Mouse (Mus musculus) MEL (cell line): ENCODE data around the gene Osbp. TPM values are rescaled to one million over a fixed set of nuclear protein-coding genes. Genes with fewer than 3 reads are reported as not detected.

Experiments
- DNase-seq: peaks from one replicate; pipeline ENCODE4 v3.0.0; 2011; ENCODE audit warnings: low read depth, low spot score
- H3K27ac ChIP-seq: 2 replicates; pipeline ENCODE4 v1.5.1; 2012; ENCODE audit warnings: low read depth, mild to moderate bottlenecking, control low read depth, low read length, moderate library complexity; ENCODE audit not compliant: control insufficient read depth
- H3K27me3 ChIP-seq, 2 experiments: fragments of 150-350 bp in 1 of 2; sonication (generic) in 1 of 2; 2 replicates each; pipeline ENCODE4 v1.6.1; 2012; ENCODE audit warnings: low read length in 2 of 2, mild to moderate bottlenecking in 2 of 2, improper control_type of control experiment in 1 of 2, moderate library complexity in 1 of 2; ENCODE audit not compliant: insufficient read depth in 2 of 2, control insufficient read depth in 1 of 2
- H3K36me3 ChIP-seq, 2 experiments: 2 replicates each; pipeline ENCODE4 v1.6.1; 2012 to 2014; ENCODE audit warnings: low read length in 2 of 2, improper control_type of control experiment in 1 of 2, inconsistent platforms in 1 of 2, mild to moderate bottlenecking in 1 of 2; ENCODE audit not compliant: insufficient read depth in 2 of 2, control insufficient read depth in 1 of 2
- H3K4me1 ChIP-seq, 2 experiments: fragments of 150-350 bp in 1 of 2; sonication (generic) in 1 of 2; 2 replicates each; pipeline ENCODE4 v1.6.1; 2012; ENCODE audit warnings: low read length in 2 of 2, improper control_type of control experiment in 1 of 2, mild to moderate bottlenecking in 1 of 2; ENCODE audit not compliant: insufficient read depth in 2 of 2, control insufficient read depth in 1 of 2
- H3K4me3 ChIP-seq, 2 experiments: fragments of 150-350 bp in 1 of 2; sonication (generic) in 1 of 2; 2 replicates each; pipeline ENCODE4 v1.5.1; 2012; ENCODE audit warnings: low read depth in 2 of 2, low read length in 2 of 2, mild to moderate bottlenecking in 2 of 2, moderate library complexity in 2 of 2, control low read depth in 1 of 2, improper control_type of control experiment in 1 of 2; ENCODE audit not compliant: control insufficient read depth in 1 of 2, insufficient read depth in 1 of 2
- H3K79me2 ChIP-seq: 2 replicates; pipeline ENCODE4 v1.6.1; 2012; ENCODE audit warnings: mild to moderate bottlenecking, low read length, moderate library complexity; ENCODE audit not compliant: control insufficient read depth, poor library complexity, insufficient read depth
- H3K9ac ChIP-seq: 2 replicates; pipeline ENCODE4 v1.6.1; 2012; ENCODE audit warnings: low read depth, mild to moderate bottlenecking, control low read depth, low read length, moderate library complexity; ENCODE audit not compliant: control insufficient read depth, poor library complexity, severe bottlenecking
- H3K9me3 ChIP-seq: fragments of 150-350 bp; sonication (generic); replicated peaks from 2 replicates; pipeline ENCODE4 v1.6.1; 2012; ENCODE audit warnings: mild to moderate bottlenecking, low read length, improper control_type of control experiment, moderate library complexity; ENCODE audit not compliant: insufficient read depth
- CHD1 ChIP-seq: IDR thresholded peaks from 2 replicates; pipeline ENCODE4 v1.6.1; 2012; ENCODE audit warnings: low read depth, mild to moderate bottlenecking, inconsistent platforms, low read length, improper control_type of control experiment
- CTCF ChIP-seq, 3 experiments: IDR thresholded peaks in 2 of 3; conservative IDR thresholded peaks in 1 of 3; 2 replicates each; pipeline ENCODE4 v1.5.1; 2011 to 2012; ENCODE audit warnings: low read length in 3 of 3, low read depth in 2 of 3, mild to moderate bottlenecking in 2 of 3, improper control_type of control experiment in 1 of 3, inconsistent platforms in 1 of 3, mixed read lengths in 1 of 3, moderate library complexity in 1 of 3; ENCODE audit not compliant: control insufficient read depth in 1 of 3, insufficient read depth in 1 of 3, poor library complexity in 1 of 3, severe bottlenecking in 1 of 3
- ELF1 ChIP-seq: IDR thresholded peaks from 2 replicates; pipeline ENCODE4 v1.6.1; 2014; ENCODE audit warnings: low read depth, mild to moderate bottlenecking, inconsistent platforms, low read length, improper control_type of control experiment, moderate library complexity
- EP300 ChIP-seq, 2 experiments: IDR thresholded peaks; 2 replicates each; pipeline ENCODE4 v1.6.1; 2011; ENCODE audit warnings: improper control_type of control experiment in 2 of 2, low read length in 2 of 2, low read depth in 1 of 2, mild to moderate bottlenecking in 1 of 2
- ETS1 ChIP-seq: IDR thresholded peaks from 2 replicates; pipeline ENCODE4 v1.6.1; 2012; ENCODE audit warnings: low read depth, mild to moderate bottlenecking, inconsistent platforms, low read length, improper control_type of control experiment, moderate library complexity
- GABPA ChIP-seq: IDR thresholded peaks from 2 replicates; pipeline ENCODE4 v1.6.1; 2012; ENCODE audit warnings: low read depth, mild to moderate bottlenecking, inconsistent platforms, low read length, improper control_type of control experiment, moderate library complexity
- KAT2A ChIP-seq: conservative IDR thresholded peaks from 2 replicates; pipeline ENCODE4 v1.6.1; 2012; ENCODE audit warnings: low read depth, low read length, improper control_type of control experiment, inconsistent platforms
- MAZ ChIP-seq: IDR thresholded peaks from 2 replicates; pipeline ENCODE4 v1.6.1; 2012; ENCODE audit warnings: low read depth, mild to moderate bottlenecking, inconsistent platforms, low read length, improper control_type of control experiment
- MEF2A ChIP-seq: IDR thresholded peaks from 2 replicates; pipeline ENCODE4 v1.6.1; 2014; ENCODE audit warnings: low read depth, mild to moderate bottlenecking, inconsistent platforms, low read length, improper control_type of control experiment; ENCODE audit not compliant: poor library complexity, insufficient replicate concordance, severe bottlenecking; ENCODE audit errors: extremely low read depth
- MYB ChIP-seq: IDR thresholded peaks from 2 replicates; pipeline ENCODE4 v1.6.1; 2011; ENCODE audit warnings: mild to moderate bottlenecking, low read depth, low read length, improper control_type of control experiment
- MYC ChIP-seq: IDR thresholded peaks from 2 replicates; pipeline ENCODE4 v1.6.1; 2011; ENCODE audit warnings: low read depth, mild to moderate bottlenecking, low read length, improper control_type of control experiment, moderate library complexity
- POLR2A ChIP-seq, 2 experiments: IDR thresholded peaks; 2 replicates each; pipeline ENCODE4 v1.6.1; 2011 to 2012; ENCODE audit warnings: low read length in 2 of 2, mild to moderate bottlenecking in 2 of 2, control low read depth in 1 of 2, improper control_type of control experiment in 1 of 2, low read depth in 1 of 2, moderate library complexity in 1 of 2; ENCODE audit not compliant: control insufficient read depth in 1 of 2, insufficient read depth in 1 of 2, poor library complexity in 1 of 2
- SIN3A ChIP-seq: IDR thresholded peaks from 2 replicates; pipeline ENCODE4 v1.6.1; 2012; ENCODE audit warnings: low read length, improper control_type of control experiment, inconsistent platforms
- SMC3 ChIP-seq: IDR thresholded peaks from 2 replicates; pipeline ENCODE4 v1.6.1; 2011; ENCODE audit warnings: low read depth, low read length, improper control_type of control experiment
- TBP ChIP-seq: IDR thresholded peaks from 2 replicates; pipeline ENCODE4 v1.8.0; 2011; ENCODE audit warnings: low read depth, low read length, improper control_type of control experiment
- TCF12 ChIP-seq: IDR thresholded peaks from 2 replicates; pipeline ENCODE4 v1.6.1; 2014; ENCODE audit warnings: low read depth, mild to moderate bottlenecking, inconsistent platforms, low read length, improper control_type of control experiment, moderate library complexity
- UBTF ChIP-seq: IDR thresholded peaks from 2 replicates; pipeline ENCODE4 v1.6.1; 2012; ENCODE audit warnings: low read depth, mild to moderate bottlenecking, inconsistent platforms, low read length, improper control_type of control experiment, moderate library complexity, borderline replicate concordance; ENCODE audit not compliant: insufficient read depth
- ZC3H11A ChIP-seq: IDR thresholded peaks from 2 replicates; pipeline ENCODE4 v1.6.1; 2012; ENCODE audit warnings: low read depth, mild to moderate bottlenecking, inconsistent platforms, low read length, improper control_type of control experiment
- ZKSCAN1 ChIP-seq: IDR thresholded peaks from 2 replicates; pipeline ENCODE4 v1.6.1; 2012; ENCODE audit warnings: low read depth, mild to moderate bottlenecking, inconsistent platforms, low read length, improper control_type of control experiment, moderate library complexity
- ZMIZ1 ChIP-seq: IDR thresholded peaks from 2 replicates; pipeline ENCODE4 v1.6.1; 2012; ENCODE audit warnings: low read depth, mild to moderate bottlenecking, inconsistent platforms, low read length, improper control_type of control experiment, moderate library complexity
- ZNF384 ChIP-seq: IDR thresholded peaks from 2 replicates; pipeline ENCODE4 v1.6.1; 2012; ENCODE audit warnings: low read depth, mild to moderate bottlenecking, inconsistent platforms, low read length, improper control_type of control experiment
- polyA plus RNA-seq, 2 experiments: library from polyadenylated mRNA; stranded (reverse) in 1 of 2; unstranded in 1 of 2; fragments of >175 nt in 1 of 2; fragments of >200 nt in 1 of 2; gene quantifications; 2 replicates each; pipeline versions ENCODE4 v1.2.1 to v1.2.4; 2012; ENCODE audit warnings: low replicate concordance in 2 of 2, low read depth in 1 of 2; ENCODE audit not compliant: insufficient read length in 2 of 2, insufficient read depth in 1 of 2, missing spikeins in 1 of 2
- total RNA-seq: library from RNA; depleted of rRNA; stranded (reverse); fragments of 300-350 nt; gene quantifications from 2 replicates; pipeline ENCODE4 v1.2.3, GENCODE M21; 2012

Osbp gene
- total and polyA plus RNA-seq, 3 experiments: 16.5 to 64.6 (median 38.8) TPM

DNA sequence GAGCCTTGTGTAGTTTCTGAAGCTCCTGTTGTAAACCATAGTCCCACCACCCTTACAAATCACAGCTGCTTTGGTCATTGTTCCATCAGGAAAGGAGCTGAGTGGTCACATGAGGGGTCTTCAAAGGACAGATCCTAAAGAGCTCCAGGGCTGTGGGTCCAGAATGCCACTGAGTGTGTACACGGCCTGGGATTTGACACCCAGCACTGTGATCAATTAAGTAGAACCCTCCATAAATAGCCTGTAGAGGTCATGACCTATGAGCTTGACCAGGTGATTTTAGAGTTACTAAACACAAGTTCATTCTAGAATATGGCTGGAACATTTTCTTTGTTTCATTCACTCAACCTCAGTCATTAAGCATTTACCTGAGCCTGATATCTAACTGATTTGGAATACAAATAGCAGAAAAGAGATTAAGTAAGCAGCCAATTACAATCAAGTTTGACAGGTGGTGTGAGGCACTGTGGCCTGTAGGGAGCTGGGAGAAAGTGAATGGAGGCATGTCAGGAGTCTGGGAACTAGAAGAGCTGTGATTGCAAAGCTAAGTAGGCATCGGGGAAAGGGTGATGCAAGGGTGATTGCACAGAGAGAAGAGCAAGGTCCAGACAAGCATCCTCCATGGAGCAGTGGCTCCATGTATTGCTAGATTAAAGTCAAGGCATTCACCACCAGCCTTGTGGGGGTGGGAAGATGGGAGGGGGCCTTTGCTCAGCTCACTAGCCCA lies 30.1 kb downstream of the Osbp start:
- TF ChIP-seq SMC3 (no peak), TBP (no peak), EP300 (IDR thresholded peaks at IDR 0.05; ENCODE audit: low read depth in 1 of 2, low read length in 2 of 2) (no peak), GABPA (no peak), KAT2A (no peak), ZC3H11A (no peak), UBTF (no peak), MAZ (no peak), MYC (no peak), CHD1 (no peak), ZMIZ1 (no peak), ZKSCAN1 (no peak), ELF1 (no peak), TCF12 (no peak), MEF2A (no peak), SIN3A (no peak), ETS1 (no peak), MYB (no peak), ZNF384 (no peak), CTCF (IDR thresholded peaks at IDR 0.05 in 2 of 3, conservative IDR thresholded peaks at IDR 0.05 in 1 of 3; ENCODE audit: control insufficient read depth in 1 of 3, insufficient read depth in 1 of 3, low read depth in 2 of 3, low read length in 3 of 3, poor library complexity in 1 of 3, severe bottlenecking in 1 of 3) (no peak)
- no peak for DNase-seq
- Histone ChIP-seq H3K9me3 (no peaks in the 10 kb centered on the region), H3K4me3 (no peak overlapping the region), H3K9ac (no peak overlapping the region), H3K79me2 (no peaks in the 10 kb centered on the region), H3K36me3 (peaks cover 0 to 6% of the 10 kb centered on the region in 2 experiments; a peak in 2 of 4 replicates), H3K27me3 (no peaks in the 10 kb centered on the region), H3K27ac (no peak overlapping the region), H3K4me1 (no peaks in the 10 kb centered on the region)

DNA sequence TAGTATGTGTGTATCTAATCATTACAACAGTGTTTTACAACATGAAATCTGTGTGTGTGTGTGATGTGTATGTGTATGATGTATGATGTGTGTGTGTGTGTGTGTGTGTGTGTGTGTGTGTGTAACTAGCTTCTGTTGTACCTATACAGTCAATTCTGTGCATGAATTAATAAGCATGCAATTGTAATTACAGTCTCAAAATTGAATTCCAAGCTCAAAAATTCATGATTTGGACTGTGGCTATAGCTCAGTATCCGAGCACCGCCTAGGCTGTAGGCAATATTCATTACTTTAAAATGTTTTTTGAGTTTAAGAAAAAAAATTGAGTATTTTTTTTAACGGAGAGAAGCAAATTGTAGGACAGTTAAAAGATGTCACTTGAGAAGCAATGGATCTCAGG lies 35.9 kb downstream of the Osbp start:
- Histone ChIP-seq H3K4me3 (peak overlapping the region in 1 of 2 experiments; percentile 20; a peak in 2 of 4 replicates), H3K27ac (no peak overlapping the region), H3K36me3 (peaks cover 0 to 3% of the 10 kb centered on the region in 2 experiments; a peak in 2 of 4 replicates), H3K4me1 (peaks cover 0 to 8% of the 10 kb centered on the region in 2 experiments; a peak in 2 of 4 replicates), H3K27me3 (no peaks in the 10 kb centered on the region), H3K79me2 (no peaks in the 10 kb centered on the region; the same call in 1 of the 2 replicates), H3K9ac (peak overlapping the region; percentile 12; the same call in 1 of the 2 replicates), H3K9me3 (no peaks in the 10 kb centered on the region)
- DNase-seq: peak; percentile 50
- TF ChIP-seq POLR2A (IDR thresholded peaks at IDR 0.05; ENCODE audit: control insufficient read depth in 1 of 2, insufficient read depth in 1 of 2, low read depth in 1 of 2, low read length in 2 of 2, poor library complexity in 1 of 2) (no peak), TCF12 (no peak), SIN3A (no peak), MYB (no peak)
